Mouse (Mus musculus) liver, adult (tissue): ENCODE measurements around the gene 1700001K19Rik.

ENCODE experiments used
- GATA4 ChIP-seq: IDR thresholded peaks from 2 replicates; pipeline ENCODE4 v1.6.1; 2014; ENCODE audit warnings: mild to moderate bottlenecking, low read length; ENCODE audit not compliant: insufficient replicate concordance

1700001K19Rik gene

DNA sequence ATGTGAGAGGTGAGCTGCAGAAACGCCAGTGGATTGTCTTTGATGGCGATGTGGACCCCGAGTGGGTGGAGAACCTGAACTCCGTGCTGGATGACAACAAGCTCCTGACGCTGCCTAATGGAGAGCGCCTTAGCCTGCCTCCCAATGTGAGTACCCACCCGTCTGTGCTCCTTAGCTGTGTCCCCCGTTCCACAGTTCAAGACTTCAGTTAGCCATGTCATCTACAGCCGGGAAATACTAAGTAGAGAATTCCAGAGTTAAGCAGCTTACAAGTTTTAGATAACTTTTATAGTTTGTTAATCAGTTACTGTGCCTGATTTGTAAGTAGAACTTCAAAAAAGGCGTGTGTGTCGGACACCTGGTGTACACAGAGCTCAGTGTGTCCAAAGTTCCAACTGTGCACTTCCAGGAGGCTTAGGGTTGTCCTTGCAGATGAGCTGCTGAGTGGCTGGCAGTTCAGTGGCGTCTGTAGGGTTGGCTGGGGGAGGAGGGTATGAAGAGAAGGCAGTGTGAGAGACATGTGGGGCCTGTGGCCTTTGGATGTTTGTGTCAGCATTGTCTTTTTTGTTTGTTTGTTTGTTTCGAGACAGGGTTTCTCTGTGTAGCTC, 44.8 kb downstream of the 1700001K19Rik start:
- TF ChIP-seq GATA4, result no peak

DNA sequence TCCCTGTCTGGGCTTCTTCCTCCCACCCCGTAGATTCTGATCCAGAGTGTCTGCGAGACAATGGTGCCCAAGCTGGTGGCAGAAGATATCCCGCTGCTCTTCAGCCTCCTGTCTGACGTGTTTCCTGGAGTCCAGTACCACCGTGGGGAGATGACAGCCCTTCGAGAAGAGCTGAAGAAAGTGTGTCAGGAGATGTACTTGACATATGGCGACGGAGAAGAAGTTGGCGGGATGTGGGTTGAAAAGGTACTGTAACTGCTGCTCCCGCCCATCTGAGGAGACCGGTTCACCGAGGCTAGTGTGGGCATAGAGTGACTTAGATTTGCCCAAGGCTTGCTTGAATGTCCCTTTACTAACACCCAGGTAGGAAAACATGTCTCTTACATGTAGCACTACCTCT, 46.1 kb downstream of the 1700001K19Rik start:
- no peak for TF ChIP-seq GATA4

DNA sequence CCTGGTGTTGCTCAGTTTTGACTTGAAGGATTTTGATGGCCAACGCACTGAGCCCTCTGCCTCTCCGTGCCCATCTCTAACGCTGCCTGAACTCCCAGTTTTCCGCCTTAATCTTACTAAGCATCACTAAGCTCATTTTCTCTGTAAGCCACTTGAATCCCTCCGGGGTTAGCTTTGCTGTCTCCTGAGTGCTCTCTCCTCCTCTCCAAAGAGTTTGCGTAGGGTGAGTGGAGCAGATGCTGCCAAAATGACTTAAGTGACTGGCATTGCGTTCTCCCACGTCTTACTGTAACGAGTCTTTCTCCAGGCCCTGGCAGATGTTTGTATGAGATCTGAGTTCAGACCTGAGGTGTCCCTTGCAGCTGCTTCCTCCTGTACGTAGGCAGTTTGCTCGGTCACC, 52.4 kb downstream of the 1700001K19Rik start:
- no peak for TF ChIP-seq GATA4
